Mouse (Mus musculus) myocyte (in vitro differentiated cells): ENCODE measurements around the gene Mfsd9.

Experiments used
- CEBPB ChIP-seq: IDR thresholded peaks from 2 replicates; pipeline ENCODE4 v1.6.1; 2011; ENCODE audit warnings: mild to moderate bottlenecking, moderate library complexity; ENCODE audit not compliant: poor library complexity, insufficient read depth, severe bottlenecking
- MYOD1 ChIP-seq, 3 experiments: IDR thresholded peaks; one replicate each; pipeline ENCODE4 v1.6.1; 2011; ENCODE audit warnings: control low read depth in 2 of 3, low read depth in 2 of 3, mild to moderate bottlenecking in 2 of 3, moderate library complexity in 1 of 3; ENCODE audit not compliant: insufficient read length in 2 of 3, control insufficient read depth in 1 of 3
- MYOG ChIP-seq, 3 experiments: IDR thresholded peaks; one replicate each; pipeline ENCODE4 v1.6.1; 2011; ENCODE audit warnings: control low read depth in 2 of 3, low read depth in 2 of 3, mild to moderate bottlenecking in 2 of 3; ENCODE audit not compliant: insufficient read length in 2 of 3, control insufficient read depth in 1 of 3, insufficient read depth in 1 of 3
- POLR2A ChIP-seq: IDR thresholded peaks from one replicate; pipeline ENCODE4 v1.6.1; 2011; ENCODE audit warnings: low read depth, mild to moderate bottlenecking, control low read depth, moderate library complexity; ENCODE audit not compliant: insufficient read length
- POLR2AphosphoS2 ChIP-seq: IDR thresholded peaks from one replicate; pipeline ENCODE4 v1.6.1; 2011; ENCODE audit warnings: low read depth, control low read depth; ENCODE audit not compliant: insufficient read length
- SRF ChIP-seq: IDR thresholded peaks from one replicate; pipeline ENCODE4 v1.6.1; 2011; ENCODE audit warnings: low read depth; ENCODE audit not compliant: control insufficient read depth, insufficient read length
- USF1 ChIP-seq: IDR thresholded peaks from one replicate; pipeline ENCODE4 v1.6.1; 2011; ENCODE audit warnings: low read depth, mild to moderate bottlenecking, control low read depth, moderate library complexity

- no peak for TF ChIP-seq POLR2A
- no peak for TF ChIP-seq MYOD1 (IDR thresholded peaks at IDR 0.05; ENCODE audit: control insufficient read depth in 1 of 3, insufficient read length in 2 of 3, low read depth in 2 of 3)
- TF ChIP-seq USF1: no peak
- no peak for TF ChIP-seq CEBPB
- TF ChIP-seq POLR2AphosphoS2: no peak
- no peak for TF ChIP-seq MYOG (IDR thresholded peaks at IDR 0.05; ENCODE audit: control insufficient read depth in 1 of 3, insufficient read depth in 1 of 3, insufficient read length in 2 of 3, low read depth in 2 of 3)
- TF ChIP-seq SRF: no peak
Measured at GRCm38 (mm10) chr1:40800908-40801307, 10.4 kb upstream of the Mfsd9 start.
